Mouse (Mus musculus) right cerebral cortex, postnatal 25 days (tissue): ENCODE results near the gene Amph.
A peak's percentile ranks its signal among the peaks of the same experiment; 100 is the strongest.
"Not testable (repeated sequence)": the region's sequence is repeated elsewhere in the genome, so short reads cannot be mapped to it uniquely, and the experiment has no call there.

ENCODE experiments used
- DNase-seq: peaks from one replicate; pipeline ENCODE4 v3.0.0; 2022

Amph gene

DNA sequence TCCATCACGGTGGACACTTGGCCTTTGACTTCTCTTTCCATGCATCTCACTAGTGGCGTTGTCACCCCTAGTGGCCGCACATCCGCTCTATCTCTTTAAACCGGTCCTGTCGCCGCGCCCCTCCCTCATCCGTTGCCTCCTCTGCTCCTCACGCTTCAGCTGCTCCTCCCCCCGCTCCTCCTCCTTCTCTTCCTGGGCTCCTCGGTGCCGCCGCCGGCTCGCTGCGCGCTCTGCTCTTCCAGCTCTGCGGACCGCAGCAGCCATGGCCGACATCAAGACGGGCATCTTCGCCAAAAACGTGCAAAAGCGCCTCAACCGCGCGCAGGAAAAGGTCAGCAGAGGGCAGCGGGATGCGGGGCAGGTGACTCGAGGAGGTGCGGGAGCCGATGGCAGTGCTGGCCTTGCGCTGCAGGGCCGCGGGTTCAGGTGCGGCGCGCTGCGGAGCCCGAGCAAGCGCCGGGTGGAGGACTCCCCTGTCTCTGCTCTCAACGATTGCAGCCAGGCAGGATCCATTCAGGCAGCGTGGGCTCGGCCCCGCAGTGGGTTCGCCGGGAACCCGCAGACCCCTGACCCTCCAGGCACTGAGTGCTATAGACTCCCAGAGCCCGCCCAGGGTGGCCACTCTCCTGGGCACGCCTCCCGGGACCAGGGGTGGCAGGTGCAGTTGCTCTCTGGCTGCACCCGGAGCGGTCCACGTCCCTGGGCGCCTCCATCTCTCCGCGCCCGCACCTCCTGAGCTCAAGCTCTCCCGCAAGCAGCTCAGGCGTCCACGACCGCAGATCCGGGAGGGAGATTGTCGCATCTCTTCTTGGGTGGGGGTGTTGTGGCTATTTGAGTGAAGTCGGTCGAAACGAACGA lies at the start of gene Amph:
TSS of gene Amph (plus strand) at position 35 of the 858 bp plus-strand sequence.
- DNase-seq, result peak; percentile 87

DNA sequence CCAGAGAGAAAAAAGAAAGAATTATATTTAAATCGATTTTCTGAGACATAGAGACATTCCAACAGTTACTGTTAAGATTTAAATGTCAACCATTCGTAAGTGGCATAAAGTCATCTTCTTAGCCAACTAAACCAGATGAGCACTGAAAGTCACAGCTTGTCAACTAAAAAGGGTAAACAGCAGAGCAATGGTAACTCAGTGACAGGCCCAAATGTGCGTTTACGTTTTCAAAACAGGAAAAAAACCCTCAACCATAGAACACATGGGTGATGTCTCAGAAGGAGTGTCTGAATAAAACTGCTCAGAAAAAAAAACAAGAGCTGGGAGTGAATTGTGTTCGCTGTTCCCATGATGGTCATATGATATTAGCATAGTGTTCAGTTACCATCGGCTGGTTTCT lies 44.4 kb upstream of the Amph start:
- no peak for DNase-seq

DNA sequence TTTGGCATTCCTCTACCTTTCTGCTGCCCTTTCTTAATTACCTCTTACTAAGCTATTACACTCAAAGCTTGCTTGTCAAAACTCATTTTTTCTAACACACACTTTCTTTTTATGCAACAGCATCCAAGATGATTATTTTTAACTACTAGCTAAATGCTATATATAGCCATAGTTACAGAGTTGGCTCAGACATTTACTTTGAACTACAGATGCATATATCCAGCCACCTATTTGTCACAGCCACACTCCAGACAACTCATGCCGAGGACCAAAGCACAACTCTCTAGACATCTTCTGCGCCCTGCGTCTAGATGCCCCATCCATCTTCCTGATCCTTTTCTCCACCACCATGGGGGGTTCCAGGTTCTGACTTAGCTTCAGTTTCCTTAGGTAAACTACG lies 33.2 kb upstream of the Amph start:
- no peak for DNase-seq

DNA sequence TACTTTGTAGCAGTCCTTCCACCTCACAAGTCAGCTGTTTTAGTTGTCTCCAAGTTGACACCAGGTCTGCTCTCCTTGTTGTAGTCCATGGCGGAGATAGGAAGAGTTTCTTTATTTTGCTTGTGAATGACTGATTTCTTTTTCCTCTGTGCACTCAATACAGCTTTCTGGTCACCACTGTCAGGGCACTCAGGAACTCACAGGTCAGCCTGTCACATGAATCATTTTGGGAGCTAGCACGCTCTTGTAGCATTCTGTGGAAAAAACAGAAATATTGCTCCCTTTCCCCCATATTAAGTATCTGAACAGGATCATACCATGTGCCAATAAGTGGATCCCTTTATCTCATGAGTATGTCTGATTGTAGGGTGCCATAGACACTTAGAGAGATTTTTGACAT lies 14.8 kb upstream of the Amph start:
- DNase-seq, result not testable (repeated sequence)

DNA sequence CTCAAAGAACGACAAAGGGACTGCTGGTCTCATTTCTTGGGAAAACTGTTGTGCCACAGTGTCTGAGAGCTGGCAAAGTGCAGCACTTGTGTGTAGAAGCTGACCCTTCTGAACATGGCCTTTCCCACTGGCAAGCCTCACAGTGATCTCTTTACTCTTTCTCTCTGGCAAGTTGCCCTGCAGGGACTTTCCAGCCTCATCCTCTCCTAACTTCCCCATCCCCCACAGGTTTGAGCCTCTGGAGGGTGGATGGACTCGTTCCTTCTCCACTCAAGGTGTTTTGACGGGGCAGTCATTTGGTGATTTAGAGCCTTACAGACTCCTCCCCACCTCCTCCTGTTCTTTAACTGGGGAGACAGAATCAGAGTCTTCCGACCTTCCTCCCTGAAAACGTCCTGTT lies 319 bp upstream of the Amph start:
- DNase-seq, result no peak

DNA sequence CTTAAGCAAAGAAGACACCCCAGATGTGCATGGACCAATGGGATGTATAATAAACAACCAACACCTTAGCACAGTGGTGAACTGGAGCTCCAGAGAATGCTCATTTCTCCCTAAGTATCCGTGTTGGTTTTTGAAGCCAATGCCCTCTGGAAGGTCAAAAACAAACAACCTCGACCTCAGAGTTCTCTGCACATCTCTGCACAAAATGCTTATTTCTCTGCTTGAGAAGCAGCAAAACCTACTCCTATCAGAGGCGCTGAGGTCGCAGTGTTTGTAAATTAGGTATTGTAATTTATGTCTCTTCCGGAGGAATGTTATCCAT lies 985 bp downstream of the Amph start:
- DNase-seq, result no peak

DNA sequence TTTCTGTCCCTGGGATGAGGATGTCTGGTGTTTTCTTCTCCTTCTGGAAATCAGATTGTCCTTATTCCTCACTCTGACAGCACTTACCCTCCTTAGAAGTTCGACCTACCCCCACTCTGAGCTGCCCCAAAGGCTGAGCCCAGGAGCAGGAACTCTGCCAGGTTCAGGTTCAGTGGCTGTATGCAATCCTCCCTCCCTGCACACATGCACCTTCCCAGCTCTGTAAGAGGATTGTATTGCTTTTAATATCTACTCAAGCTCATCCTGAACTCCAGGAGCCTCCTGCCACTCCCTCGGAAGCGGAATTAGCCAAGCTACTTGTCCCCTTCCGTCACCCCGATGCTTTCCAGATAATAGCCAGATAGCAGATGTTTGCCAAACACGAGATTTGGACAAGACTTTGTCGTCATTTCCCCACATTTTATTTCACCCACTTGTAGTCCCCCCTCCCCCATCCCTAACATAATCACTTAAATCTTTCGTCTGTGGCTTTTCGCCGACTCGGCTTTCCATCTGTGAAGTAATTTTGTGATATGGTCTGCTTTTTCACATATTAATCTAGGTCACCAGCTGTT lies 1.7 kb downstream of the Amph start:
- DNase-seq, result peak; percentile 13

DNA sequence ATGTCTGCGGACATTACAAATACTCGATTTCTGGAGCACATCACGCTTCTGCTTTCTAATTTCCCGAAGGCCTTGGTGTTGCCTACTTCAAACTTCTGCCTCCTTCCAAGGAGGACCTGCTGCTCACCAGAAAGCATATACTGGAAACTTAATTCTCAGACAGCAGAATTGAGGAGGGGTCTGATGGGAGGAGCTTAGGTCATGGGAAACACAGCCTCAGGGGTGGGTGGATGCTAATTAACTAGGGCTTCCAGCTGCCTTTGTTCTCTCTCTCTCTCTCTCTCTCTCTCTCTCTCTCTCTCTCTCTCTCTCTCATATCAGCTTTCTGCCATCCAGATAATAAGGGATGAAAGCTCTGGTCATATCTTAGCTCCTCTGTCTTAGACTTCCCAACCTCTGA lies 5.6 kb downstream of the Amph start:
- no peak for DNase-seq

DNA sequence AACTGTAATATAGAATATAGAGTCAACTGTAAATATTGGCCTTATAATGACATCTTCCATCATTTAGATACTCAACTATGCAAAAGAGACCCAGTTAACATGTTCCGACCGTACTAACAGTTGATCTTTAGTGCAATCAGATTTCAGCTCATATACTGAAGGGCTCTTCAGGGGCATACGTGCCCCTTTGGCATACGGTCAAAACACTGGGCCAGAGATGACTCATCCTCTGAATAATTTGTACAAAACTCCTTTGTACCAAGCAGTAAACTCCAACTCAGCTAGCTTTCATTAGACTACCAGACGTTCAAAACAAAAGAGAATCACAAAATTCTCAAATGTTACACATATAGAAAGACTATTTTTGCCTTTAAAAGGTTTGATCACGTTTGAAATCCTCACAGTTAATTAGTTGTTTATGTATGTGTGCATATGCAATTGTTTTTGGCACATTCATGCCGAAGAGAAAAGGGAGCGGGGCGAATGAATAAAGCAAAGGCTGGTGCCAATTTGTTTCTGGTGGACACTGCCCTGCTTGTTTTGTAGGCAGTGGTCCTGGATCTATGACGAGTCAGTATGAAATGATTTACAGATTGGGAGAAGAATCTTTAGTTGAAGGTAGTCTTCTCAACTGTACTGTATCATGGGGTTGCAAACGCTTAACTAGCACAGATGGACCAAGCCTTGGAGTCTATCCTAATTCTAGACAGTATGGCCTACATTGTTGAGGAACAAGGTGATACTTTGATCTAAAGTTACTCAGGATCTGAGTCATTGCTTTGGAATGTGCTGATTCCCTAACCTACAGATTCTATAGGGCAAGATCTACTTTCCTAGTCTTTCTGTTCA lies 8.3 kb downstream of the Amph start:
- DNase-seq, result no peak

DNA sequence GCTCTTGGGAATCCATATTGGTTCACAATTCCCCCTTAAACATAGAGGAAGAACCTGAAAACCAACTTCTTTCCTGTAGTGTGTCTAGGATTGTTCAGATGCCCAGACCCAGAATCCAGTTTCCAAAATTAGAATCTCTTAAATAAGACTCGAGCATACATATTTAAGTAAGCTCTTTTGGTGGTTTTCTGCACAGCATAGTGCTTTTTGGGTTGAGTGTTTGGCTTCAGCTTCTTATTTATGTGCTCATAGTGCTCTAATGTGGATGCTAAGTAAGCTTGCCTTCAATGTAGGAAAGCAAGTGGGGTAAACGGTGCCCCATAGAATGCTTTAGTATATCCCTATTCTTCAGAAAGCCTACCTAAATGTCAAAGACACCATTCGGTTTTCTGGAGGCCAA lies 9.0 kb downstream of the Amph start:
- no peak for DNase-seq

DNA sequence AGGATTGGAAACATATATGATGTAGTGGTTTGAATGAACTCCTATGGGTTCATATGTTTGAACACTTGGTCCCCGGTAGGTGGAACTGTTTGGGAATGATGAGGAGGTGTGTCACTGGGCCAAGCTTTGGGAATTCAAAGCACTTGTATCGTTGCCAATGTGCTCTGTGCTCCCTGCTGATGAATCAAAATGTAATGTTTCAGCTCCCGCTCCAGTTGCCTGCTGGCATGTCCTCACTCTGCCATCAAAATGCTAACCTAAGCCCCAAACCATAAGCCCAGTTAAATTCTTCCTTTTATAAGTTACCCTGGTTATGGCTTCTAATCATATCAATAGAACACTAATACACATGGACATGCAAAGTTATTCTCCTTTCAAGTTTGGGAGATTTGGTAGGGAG lies 24.6 kb downstream of the Amph start:
- DNase-seq, result no peak

DNA sequence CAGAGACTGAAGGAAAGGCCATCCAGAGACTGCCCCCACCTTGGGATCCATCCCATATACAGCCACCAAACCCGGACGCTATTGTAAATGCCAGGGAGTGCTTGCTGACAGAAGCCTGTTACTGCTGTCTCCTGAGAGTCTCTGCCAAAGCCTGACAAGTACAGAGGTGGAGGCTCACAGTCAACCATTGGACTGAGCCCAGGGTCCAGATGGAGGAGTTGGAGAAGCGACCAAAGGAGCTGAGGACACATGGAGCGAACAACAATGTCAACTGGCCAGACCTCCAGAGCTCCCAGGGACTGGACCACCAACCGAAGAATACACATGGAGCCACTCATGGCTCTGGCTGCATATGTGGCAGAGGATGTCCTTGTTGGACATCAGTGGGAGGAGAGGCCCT lies 26.3 kb downstream of the Amph start:
- DNase-seq, result no peak

DNA sequence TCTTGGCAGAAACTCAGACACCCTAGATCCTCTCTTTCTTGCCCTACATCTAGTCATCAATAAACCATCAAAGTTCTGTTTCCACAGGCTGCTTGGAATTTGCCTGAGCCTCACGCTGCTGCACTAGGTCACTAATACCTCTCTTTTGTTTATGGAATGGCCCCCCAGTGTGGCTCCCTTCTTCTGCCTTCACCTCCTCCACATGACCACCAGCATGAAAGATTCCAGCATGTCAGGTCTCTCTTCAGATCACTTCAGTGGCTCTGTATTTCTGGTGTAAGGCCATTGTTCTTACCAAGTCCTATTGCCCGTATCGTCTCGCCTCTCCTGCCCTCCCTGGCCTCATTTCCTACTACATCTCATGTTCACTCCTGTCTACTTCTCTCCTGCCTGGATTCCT lies 39.3 kb downstream of the Amph start:
- no peak for DNase-seq

DNA sequence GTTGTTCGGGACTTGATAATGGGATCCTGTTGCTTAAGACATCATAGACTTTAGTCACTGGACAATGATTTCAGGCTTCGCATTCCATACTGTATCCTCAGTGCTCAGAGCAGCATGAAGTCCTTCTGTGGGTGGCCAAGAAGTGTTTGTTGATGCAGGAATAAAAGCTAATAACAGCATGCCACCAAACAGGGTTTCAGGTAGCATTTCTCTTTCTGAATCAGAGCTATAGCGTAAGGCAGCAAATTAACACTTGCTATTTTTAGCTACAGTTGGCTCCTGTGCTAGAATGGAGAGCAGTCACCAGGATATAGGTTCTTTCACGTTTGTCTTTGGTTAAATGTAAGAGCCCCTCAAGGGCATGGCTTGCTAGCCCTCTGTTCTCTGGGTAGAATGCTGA lies 40.3 kb downstream of the Amph start:
- DNase-seq, result no peak

DNA sequence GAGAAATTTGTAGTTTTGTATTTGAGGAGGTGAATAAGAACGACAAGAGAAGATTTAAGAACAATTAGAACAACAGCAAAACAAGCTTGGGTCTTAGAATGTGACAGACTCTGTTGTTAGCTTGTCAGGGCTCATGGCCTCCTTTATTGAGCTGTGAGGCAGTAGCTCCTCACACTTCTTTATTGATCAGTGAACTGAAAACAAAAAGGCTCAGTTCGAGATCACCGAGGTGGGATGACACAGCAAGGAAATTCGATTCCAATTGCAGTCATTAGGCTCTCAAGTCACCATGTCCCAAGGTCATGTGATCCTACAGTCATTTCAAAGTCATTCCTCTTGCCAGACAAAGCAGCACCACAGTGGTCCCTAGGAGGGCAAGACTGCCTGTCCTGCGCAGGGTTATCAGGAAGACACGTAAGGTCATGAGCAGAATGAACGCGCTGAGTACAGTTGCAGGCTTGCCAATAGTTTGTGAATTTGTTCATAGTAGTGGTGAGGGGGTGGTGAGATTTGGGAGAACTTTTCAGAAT lies 41.2 kb downstream of the Amph start:
- DNase-seq, result no peak

DNA sequence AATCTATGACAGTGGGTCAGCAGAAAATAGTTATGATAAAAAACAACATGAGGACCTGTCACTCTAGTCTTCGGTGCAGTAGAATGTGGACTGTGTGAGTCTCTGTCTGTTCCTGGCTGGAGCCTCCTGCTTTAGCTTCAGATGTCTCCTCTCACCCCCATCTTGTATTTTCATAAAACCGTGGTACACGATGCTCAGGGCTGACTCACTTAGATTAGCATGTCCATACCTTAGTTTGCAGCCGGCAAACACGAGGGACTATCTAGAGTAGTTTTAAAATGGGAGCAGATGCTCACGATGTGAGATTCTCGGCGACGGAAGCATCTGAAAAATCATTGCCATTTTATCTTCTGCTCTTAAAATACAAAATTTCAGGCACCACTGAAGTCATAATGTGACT lies 54.5 kb downstream of the Amph start:
- peak; percentile 57 for DNase-seq

DNA sequence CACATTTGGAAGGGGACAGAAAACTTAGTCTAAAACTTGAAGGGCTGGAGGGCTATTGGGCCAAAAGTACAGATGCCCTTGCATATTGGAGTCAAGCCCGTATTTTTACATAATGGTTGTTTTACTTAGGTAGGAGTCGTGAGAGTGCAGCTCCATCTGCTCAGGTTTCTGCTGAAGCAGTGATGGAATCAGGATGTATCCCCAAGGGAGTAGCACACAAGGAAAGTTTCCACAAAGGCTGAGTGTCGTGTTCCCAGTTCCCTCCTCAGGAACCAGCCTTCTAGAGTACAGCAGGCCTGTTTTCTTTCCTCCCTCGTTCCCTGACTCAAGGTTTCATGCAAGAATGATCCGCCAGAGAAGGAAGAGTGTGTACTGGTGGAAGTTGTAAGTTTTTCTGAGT lies 56.4 kb downstream of the Amph start:
- DNase-seq, result no peak

DNA sequence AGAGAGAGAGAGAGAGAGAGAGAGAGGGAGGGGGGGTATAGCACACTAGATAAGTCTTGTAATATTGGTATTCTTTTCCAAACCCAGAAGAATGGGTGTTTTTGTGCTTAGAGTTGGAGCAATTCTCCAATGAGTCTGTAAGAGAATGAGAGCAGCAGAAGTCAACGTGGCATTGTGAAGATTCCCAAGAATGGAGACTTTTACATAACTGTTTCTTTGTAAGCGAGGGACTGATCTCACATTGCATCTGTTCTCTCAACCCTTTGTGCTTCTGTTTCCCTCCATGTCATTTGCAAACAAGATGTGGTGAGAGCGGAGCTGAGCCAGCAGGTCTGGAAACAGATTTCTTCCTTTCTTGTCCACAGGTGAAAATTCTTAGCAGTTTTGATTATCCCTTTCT lies 60.4 kb downstream of the Amph start:
- no peak for DNase-seq

DNA sequence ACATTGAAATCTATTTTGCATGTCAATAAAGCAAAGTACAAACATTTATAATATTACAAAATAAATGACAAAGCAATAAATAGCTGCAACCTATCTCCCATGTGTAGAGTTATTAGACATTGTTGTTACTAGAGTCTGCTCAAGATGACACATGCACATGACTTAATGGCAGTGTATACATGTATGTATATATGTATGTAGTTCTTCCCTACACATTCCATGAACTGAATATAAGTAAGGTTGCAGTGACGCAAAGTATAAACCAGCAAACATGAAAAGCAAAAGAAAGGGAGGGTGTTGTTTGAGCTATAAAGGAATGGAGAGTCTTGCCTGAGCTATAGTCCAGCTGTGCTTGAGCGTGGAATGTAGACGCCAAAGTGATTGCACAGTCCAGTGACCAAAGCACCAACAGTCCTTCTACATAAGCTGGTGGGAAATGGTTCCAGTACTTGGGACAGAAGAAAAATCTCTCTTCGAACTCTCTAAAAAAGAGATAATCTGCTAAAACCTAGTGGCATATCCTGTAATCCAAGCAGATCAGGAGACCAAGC lies 66.9 kb downstream of the Amph start:
- no peak for DNase-seq

DNA sequence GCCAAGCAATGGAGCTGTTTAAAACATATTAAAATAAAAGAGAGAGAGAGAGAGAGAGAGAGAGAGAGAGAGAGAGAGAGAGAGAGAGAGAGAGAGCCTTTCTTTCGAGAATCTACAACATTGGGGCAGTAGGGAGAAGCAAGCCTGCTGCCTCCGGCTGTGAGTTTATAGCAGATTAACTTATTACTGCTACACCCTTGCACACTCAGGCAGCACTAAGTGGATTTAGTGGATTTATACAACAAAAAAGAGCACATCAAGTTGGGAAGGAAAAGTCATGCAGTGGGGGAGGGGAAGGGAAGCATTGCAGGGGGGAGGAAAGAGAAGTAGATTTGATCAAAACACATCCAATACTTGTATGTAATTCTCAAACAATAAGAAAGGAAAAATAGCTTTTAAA lies 73.5 kb downstream of the Amph start:
- no peak for DNase-seq

DNA sequence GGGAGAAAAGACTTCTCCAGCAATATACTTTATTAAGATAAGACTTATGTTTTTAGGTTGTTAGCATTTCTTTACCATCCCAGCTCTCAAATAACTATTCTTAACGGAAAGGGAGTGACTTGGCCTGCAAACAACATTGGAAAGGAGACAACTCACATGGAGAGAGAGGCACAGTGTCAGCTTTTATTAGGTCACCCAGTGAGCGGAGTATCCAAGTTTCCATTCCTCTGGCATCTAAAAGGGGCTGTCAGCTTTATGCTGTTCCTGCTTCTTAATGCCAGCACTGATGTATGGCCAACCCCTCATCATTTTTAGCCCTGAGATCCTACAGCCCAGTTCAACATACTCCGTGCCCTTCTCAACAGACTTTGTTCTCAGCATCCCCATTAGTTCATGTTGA lies 74.3 kb downstream of the Amph start:
- DNase-seq, result no peak

DNA sequence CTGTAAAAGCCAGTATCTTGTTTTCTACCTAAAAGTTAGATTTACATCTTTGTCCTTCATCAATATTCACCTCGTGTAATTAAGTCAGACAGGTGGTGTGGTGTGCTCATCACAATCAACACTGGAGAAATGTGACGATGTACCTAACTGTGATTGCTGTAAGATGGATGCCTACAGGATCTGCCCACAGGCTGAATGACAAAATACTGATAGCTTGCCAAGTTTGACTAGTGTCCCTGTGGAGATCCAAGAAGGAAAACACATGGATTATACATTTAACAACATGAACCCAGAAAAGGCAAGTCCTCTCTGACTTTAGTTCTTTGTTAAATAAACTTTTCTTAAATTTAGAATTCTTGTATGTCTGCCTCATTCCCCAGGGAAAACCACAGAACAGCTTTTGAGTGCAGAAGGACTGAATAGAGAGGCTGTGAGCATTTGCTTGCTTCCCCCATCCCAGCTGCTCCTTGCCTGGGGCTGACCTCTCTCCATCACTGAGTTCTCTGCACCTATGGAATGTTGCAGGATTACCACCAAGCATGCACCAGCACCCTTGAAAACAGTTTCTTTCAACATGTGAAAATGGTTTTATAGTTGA lies 77.2 kb downstream of the Amph start:
- DNase-seq, result no peak

DNA sequence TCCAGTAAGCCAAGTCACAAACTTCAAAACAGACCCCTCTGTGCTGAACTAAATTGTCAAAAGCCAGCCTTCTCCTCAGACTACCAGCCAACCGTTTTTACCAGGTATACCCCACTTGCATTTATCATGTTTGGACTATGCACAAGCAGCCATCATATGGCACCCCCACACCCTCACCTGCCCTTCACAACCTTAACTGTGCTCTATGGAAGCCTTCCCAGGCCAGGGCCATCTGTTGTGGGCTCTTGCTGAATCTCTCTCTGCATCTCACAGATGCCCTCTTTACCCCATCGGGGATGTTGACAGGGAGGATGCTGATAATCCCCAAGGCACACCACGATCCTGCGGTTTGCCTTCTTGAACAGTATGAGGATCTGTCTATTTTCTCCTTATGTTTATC lies 77.9 kb downstream of the Amph start:
- DNase-seq, result no peak
